Mouse (Mus musculus): ENCODE results near the gene Dmac2. TPM values are rescaled to one million over a fixed set of nuclear protein-coding genes. Genes with fewer than 3 reads are reported as not detected.

The Dmac2 gene
- polyA plus RNA-seq, 1 experiment from 2014 or later, result 22.2 TPM

GRCm38 (mm10) chr7:25610056-25610455, 9.2 kb upstream of the Dmac2 start:
- Histone ChIP-seq H3K4me3 (ENCODE audit: low read depth, low read length) (no peak overlapping the region), H3K4me1 (replicated peaks; ENCODE audit: control insufficient read depth, insufficient read depth, low read length) (no peaks in the 10 kb centered on the region), H3K27me3 (ENCODE audit: control insufficient read depth, insufficient read depth, low read length) (no peaks in the 10 kb centered on the region), H3K9me3 (ENCODE audit: control insufficient read depth, low read length) (peaks cover 2% of the 10 kb centered on the region; the same call in 1 of the 2 replicates), H3K27ac (ENCODE audit: low read depth, low read length) (no peak overlapping the region), H3K9ac (ENCODE audit: low read length) (no peak overlapping the region), H3K4me2 (ENCODE audit: low read depth, low read length, severe bottlenecking) (no peak overlapping the region), H3K36me3 (ENCODE audit: control insufficient read depth, insufficient read depth, low read length) (no peaks in the 10 kb centered on the region)
- 37% methylated on average over 6 of the region's 6 CpGs for WGBS
- peak; percentile 24 for DNase-seq (ENCODE audit: low spot score)
- ATAC-seq (replicated peaks; ENCODE audit: low FRiP score), result no peak

GRCm38 (mm10) chr7:25611501-25611900, 7.7 kb upstream of the Dmac2 start:
- Histone ChIP-seq H3K4me3 (ENCODE audit: low read depth, low read length) (no peak overlapping the region), H3K27ac (ENCODE audit: low read depth, low read length) (no peak overlapping the region), H3K27me3 (ENCODE audit: control insufficient read depth, insufficient read depth, low read length) (no peaks in the 10 kb centered on the region), H3K9ac (ENCODE audit: low read length) (no peak overlapping the region), H3K4me1 (replicated peaks; ENCODE audit: control insufficient read depth, insufficient read depth, low read length) (no peaks in the 10 kb centered on the region), H3K36me3 (ENCODE audit: control insufficient read depth, insufficient read depth, low read length) (no peaks in the 10 kb centered on the region), H3K9me3 (ENCODE audit: control insufficient read depth, low read length) (peaks cover 2% of the 10 kb centered on the region; the same call in 1 of the 2 replicates), H3K4me2 (ENCODE audit: low read depth, low read length, severe bottlenecking) (no peak overlapping the region)
- ATAC-seq (replicated peaks; ENCODE audit: low FRiP score) (no peak), DNase-seq (ENCODE audit: low spot score) (peak; percentile 15)
- WGBS, result 38% methylated on average over 7 of the region's 7 CpGs

GRCm38 (mm10) chr7:25614086-25614485, 5.1 kb upstream of the Dmac2 start:
- Histone ChIP-seq H3K4me1 (replicated peaks; ENCODE audit: control insufficient read depth, insufficient read depth, low read length) (no peaks in the 10 kb centered on the region), H3K4me2 (ENCODE audit: low read depth, low read length, severe bottlenecking) (no peak overlapping the region), H3K27ac (ENCODE audit: low read depth, low read length) (no peak overlapping the region), H3K4me3 (ENCODE audit: low read depth, low read length) (no peak overlapping the region), H3K27me3 (ENCODE audit: control insufficient read depth, insufficient read depth, low read length) (no peaks in the 10 kb centered on the region), H3K9ac (ENCODE audit: low read length) (no peak overlapping the region), H3K36me3 (ENCODE audit: control insufficient read depth, insufficient read depth, low read length) (no peaks in the 10 kb centered on the region), H3K9me3 (ENCODE audit: control insufficient read depth, low read length) (no peaks in the 10 kb centered on the region)
- ATAC-seq (replicated peaks; ENCODE audit: low FRiP score), result no peak
- 83% methylated on average over 5 of the region's 5 CpGs for WGBS
- DNase-seq (ENCODE audit: low spot score), result peak; percentile 26

- no peaks in the 10 kb centered on the region for H3K9me3 ChIP-seq (ENCODE audit: control insufficient read depth, low read length)
- DNase-seq (ENCODE audit: low spot score), result peak; percentile 47
- no peaks in the 10 kb centered on the region for H3K36me3 ChIP-seq (ENCODE audit: control insufficient read depth, insufficient read depth, low read length)
- no peak overlapping the region for H3K9ac ChIP-seq (ENCODE audit: low read length)
- no peak for ATAC-seq (replicated peaks; ENCODE audit: low FRiP score)
- H3K4me1 ChIP-seq (replicated peaks; ENCODE audit: control insufficient read depth, insufficient read depth, low read length), result no peaks in the 10 kb centered on the region
- no peak overlapping the region for H3K4me2 ChIP-seq (ENCODE audit: low read depth, low read length, severe bottlenecking)
- no peak overlapping the region for H3K4me3 ChIP-seq (ENCODE audit: low read depth, low read length)
- H3K27me3 ChIP-seq (ENCODE audit: control insufficient read depth, insufficient read depth, low read length), result no peaks in the 10 kb centered on the region
- no peak overlapping the region for H3K27ac ChIP-seq (ENCODE audit: low read depth, low read length)
- 73% methylated on average over 21 of the region's 21 CpGs for WGBS
Observed at GRCm38 (mm10) chr7:25614831-25615705, 4.1 kb upstream of the Dmac2 start.

- ATAC-seq (replicated peaks; ENCODE audit: low FRiP score), result no peak
Observed at GRCm38 (mm10) chr7:25615706-25616011, 3.6 kb upstream of the Dmac2 start, which contains the start of gene Erich4. Gene Erich4 (minus strand): TSS chr7:25615892.

GRCm38 (mm10) chr7:25617376-25618160, 1.6 kb upstream of the Dmac2 start:
- Histone ChIP-seq H3K4me3 (ENCODE audit: low read depth, low read length) (no peak overlapping the region), H3K36me3 (ENCODE audit: control insufficient read depth, insufficient read depth, low read length) (no peaks in the 10 kb centered on the region), H3K27ac (ENCODE audit: low read depth, low read length) (no peak overlapping the region), H3K27me3 (ENCODE audit: control insufficient read depth, insufficient read depth, low read length) (no peaks in the 10 kb centered on the region), H3K9ac (ENCODE audit: low read length) (no peak overlapping the region), H3K4me1 (replicated peaks; ENCODE audit: control insufficient read depth, insufficient read depth, low read length) (no peaks in the 10 kb centered on the region), H3K9me3 (ENCODE audit: control insufficient read depth, low read length) (no peaks in the 10 kb centered on the region), H3K4me2 (ENCODE audit: low read depth, low read length, severe bottlenecking) (no peak overlapping the region)
- peak; percentile 42 for DNase-seq (ENCODE audit: low spot score)
- no peak for ATAC-seq (replicated peaks; ENCODE audit: low FRiP score)
- 86% methylated on average over 10 of the region's 10 CpGs for WGBS

More at GRCm38 (mm10) chr7:25615706-25616011, 3.6 kb upstream of the Dmac2 start, which contains the start of gene Erich4:
- Histone ChIP-seq H3K36me3 (ENCODE audit: control insufficient read depth, insufficient read depth, low read length) (no peaks in the 10 kb centered on the region), H3K27ac (ENCODE audit: low read depth, low read length) (no peak within 1 kb of the TSS), H3K4me1 (replicated peaks; ENCODE audit: control insufficient read depth, insufficient read depth, low read length) (no peaks in the 10 kb centered on the region), H3K27me3 (ENCODE audit: control insufficient read depth, insufficient read depth, low read length) (no peaks in the 10 kb centered on the region), H3K9ac (ENCODE audit: low read length) (no peak within 1 kb of the TSS), H3K4me2 (ENCODE audit: low read depth, low read length, severe bottlenecking) (no peak within 1 kb of the TSS), H3K9me3 (ENCODE audit: control insufficient read depth, low read length) (no peaks in the 10 kb centered on the region), H3K4me3 (ENCODE audit: low read depth, low read length) (no peak within 1 kb of the TSS)
- WGBS, result 78% methylated on average over 5 of the region's 5 CpGs
- DNase-seq (ENCODE audit: low spot score), result peak; percentile 36

GRCm38 (mm10) chr7:25619722-25619991, 443 bp downstream of the Dmac2 start:
- Histone ChIP-seq H3K4me1 (replicated peaks; ENCODE audit: control insufficient read depth, insufficient read depth, low read length) (no peaks in the 10 kb centered on the region), H3K4me3 (ENCODE audit: low read depth, low read length) (peak overlapping the region; percentile 60), H3K27me3 (ENCODE audit: control insufficient read depth, insufficient read depth, low read length) (no peaks in the 10 kb centered on the region), H3K4me2 (ENCODE audit: low read depth, low read length, severe bottlenecking) (peak overlapping the region; percentile 52), H3K36me3 (ENCODE audit: control insufficient read depth, insufficient read depth, low read length) (no peaks in the 10 kb centered on the region), H3K27ac (ENCODE audit: low read depth, low read length) (no peak overlapping the region), H3K9ac (ENCODE audit: low read length) (peak overlapping the region; percentile 59), H3K9me3 (ENCODE audit: control insufficient read depth, low read length) (no peaks in the 10 kb centered on the region)
- DNase-seq (ENCODE audit: low spot score) (no peak), ATAC-seq (replicated peaks; ENCODE audit: low FRiP score) (no peak)
- 17% methylated on average over 5 of the region's 5 CpGs for WGBS

- Histone ChIP-seq H3K27me3 (ENCODE audit: control insufficient read depth, insufficient read depth, low read length) (no peaks in the 10 kb centered on the region), H3K4me1 (replicated peaks; ENCODE audit: control insufficient read depth, insufficient read depth, low read length) (no peaks in the 10 kb centered on the region), H3K4me2 (ENCODE audit: low read depth, low read length, severe bottlenecking) (peak overlapping the region; percentile 52; the same call in 1 of the 2 replicates), H3K9me3 (ENCODE audit: control insufficient read depth, low read length) (no peaks in the 10 kb centered on the region), H3K36me3 (ENCODE audit: control insufficient read depth, insufficient read depth, low read length) (no peaks in the 10 kb centered on the region), H3K9ac (ENCODE audit: low read length) (no peak overlapping the region), H3K4me3 (ENCODE audit: low read depth, low read length) (peak overlapping the region; percentile 60), H3K27ac (ENCODE audit: low read depth, low read length) (no peak overlapping the region)
- peak; percentile 34 for DNase-seq (ENCODE audit: low spot score)
- WGBS, result 92% methylated on average over 5 of the region's 5 CpGs
- ATAC-seq (replicated peaks; ENCODE audit: low FRiP score), result no peak
Observed at GRCm38 (mm10) chr7:25620101-25620500, 887 bp downstream of the Dmac2 start.
